Mouse (Mus musculus): ENCODE measurements around the gene Dhx35. TPM values are rescaled to one million over a fixed set of nuclear protein-coding genes. Genes with fewer than 3 reads are reported as not detected.

The Dhx35 gene
- polyA plus RNA-seq, 1 experiment from 2014 or later, result 13.2 TPM

GRCm38 (mm10) chr2:158898469-158899196, 104.0 kb downstream of the Dhx35 start:
- ATAC-seq (ENCODE audit: low FRiP score), result no peak
- no peaks in the 10 kb centered on the region for H3K4me1 ChIP-seq (replicated peaks; ENCODE audit: control insufficient read depth, insufficient read depth, low read length)
- H3K27ac ChIP-seq, result no peak overlapping the region
- WGBS, result 49% methylated on average over 13 of the region's 13 CpGs
- no peaks in the 10 kb centered on the region for H3K9me3 ChIP-seq (ENCODE audit: control insufficient read depth, low read length)
- H3K4me3 ChIP-seq (replicated peaks; ENCODE audit: low read length), result no peak overlapping the region
- no peaks in the 10 kb centered on the region; the same call in 1 of the 2 replicates for H3K27me3 ChIP-seq (ENCODE audit: control insufficient read depth, insufficient read depth, low read length)
- no peak overlapping the region for H3K4me2 ChIP-seq (replicated peaks)
- no peak for DNase-seq (ENCODE audit: low spot score)
- H3K9ac ChIP-seq, result no peak overlapping the region
- H3K36me3 ChIP-seq (replicated peaks; ENCODE audit: control insufficient read depth, insufficient read depth), result no peaks in the 10 kb centered on the region

Other genes starting within 250 kb of the Dhx35 start
- gene Slc32a1, start 184.0 kb upstream of the Dhx35 start, polyA plus RNA-seq (2014; fragmentation: Nextera tagmentation; extraction: Ambion mirVana), result 8.7 and 11.5 TPM in 2 replicates
- 14.6 TPM in 2 replicates for gene Actr5, start 169.9 kb upstream of the Dhx35 start, polyA plus RNA-seq (2014; fragmentation: Nextera tagmentation; extraction: Ambion mirVana)
- gene Ppp1r16b, start 129.4 kb upstream of the Dhx35 start, polyA plus RNA-seq (2014; fragmentation: Nextera tagmentation; extraction: Ambion mirVana), result 20.0 and 20.8 TPM in 2 replicates
- gene Fam83d, start 26.7 kb upstream of the Dhx35 start, polyA plus RNA-seq (2014; fragmentation: Nextera tagmentation; extraction: Ambion mirVana), result 7.5 and 7.6 TPM in 2 replicates

Measured in hindbrain, embryonic 14.5 days (tissue).